Mouse (Mus musculus): ENCODE data around the gene Mob3b. TPM values are rescaled to one million over a fixed set of nuclear protein-coding genes. Genes with fewer than 3 reads are reported as not detected.

Gene Mob3b
- polyA plus RNA-seq, 1 experiment from 2014 or later = 3.5 TPM

DNA sequence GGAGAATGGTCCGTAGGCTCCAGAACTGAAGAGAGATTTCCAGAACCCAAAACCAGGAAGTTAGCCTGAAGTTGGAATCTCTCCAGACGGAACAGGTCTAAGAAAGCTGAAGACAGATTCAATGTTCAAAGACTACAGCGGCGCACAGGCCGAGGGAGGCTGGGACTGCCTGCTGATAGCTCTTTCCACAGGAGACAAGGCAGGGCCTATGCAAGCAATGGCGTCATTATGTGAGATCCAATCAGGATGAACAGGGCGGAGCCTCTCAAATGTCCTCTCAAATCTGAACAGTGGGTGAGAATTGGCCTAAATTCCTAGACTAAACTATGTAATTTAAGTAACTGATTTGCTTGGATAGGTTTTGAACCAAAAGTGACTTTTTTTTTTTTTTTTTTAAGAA lies 160.7 kb downstream of the Mob3b start:
- H3K4me2 ChIP-seq = no peak overlapping the region
- 0 out of 2 replicates have a peak, but pooled peaks have one; percentile 45 for ATAC-seq (ENCODE audit: insufficient number of reproducible peaks, low FRiP score)
- no peak overlapping the region for H3K9ac ChIP-seq
- H3K27ac ChIP-seq (ENCODE audit: poor library complexity, severe bottlenecking) = no peak overlapping the region
- peaks cover 8% of the 10 kb centered on the region; the same call in 1 of the 2 replicates for H3K27me3 ChIP-seq (replicated peaks)
- peaks cover 25% of the 10 kb centered on the region for H3K4me1 ChIP-seq (replicated peaks)
- no peak overlapping the region for H3K4me3 ChIP-seq
- no peaks in the 10 kb centered on the region for H3K9me3 ChIP-seq (replicated peaks)
- no peaks in the 10 kb centered on the region for H3K36me3 ChIP-seq
- WGBS = 60% methylated on average over 7 of the region's 7 CpGs

DNA sequence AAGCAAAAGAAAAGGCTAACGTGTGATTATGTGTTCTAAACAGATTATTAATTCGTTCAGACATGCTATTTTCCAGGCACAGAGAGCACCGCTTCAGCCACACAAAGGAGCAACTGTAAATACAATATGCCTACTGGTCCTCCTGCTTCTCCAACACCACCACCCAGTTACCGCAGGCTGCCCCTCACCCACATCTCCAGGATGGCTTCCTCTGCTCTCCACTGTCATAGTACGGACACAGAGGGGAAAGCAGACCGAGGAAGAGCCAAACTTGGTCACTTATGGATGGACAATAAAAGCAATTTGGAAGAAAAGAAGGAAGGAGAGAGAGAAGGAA lies 163.7 kb downstream of the Mob3b start:
- no peak overlapping the region for H3K9ac ChIP-seq
- H3K4me1 ChIP-seq (replicated peaks) = peaks cover 30% of the 10 kb centered on the region
- no peak for ATAC-seq (ENCODE audit: insufficient number of reproducible peaks, low FRiP score)
- peaks cover 16% of the 10 kb centered on the region; the same call in 1 of the 2 replicates for H3K27me3 ChIP-seq (replicated peaks)
- H3K9me3 ChIP-seq (replicated peaks) = no peaks in the 10 kb centered on the region
- H3K4me3 ChIP-seq = no peak overlapping the region
- no peaks in the 10 kb centered on the region for H3K36me3 ChIP-seq
- 62% methylated on average over 6 of the region's 6 CpGs for WGBS
- H3K27ac ChIP-seq (ENCODE audit: poor library complexity, severe bottlenecking) = no peak overlapping the region
- H3K4me2 ChIP-seq = peak overlapping the region; percentile 26

DNA sequence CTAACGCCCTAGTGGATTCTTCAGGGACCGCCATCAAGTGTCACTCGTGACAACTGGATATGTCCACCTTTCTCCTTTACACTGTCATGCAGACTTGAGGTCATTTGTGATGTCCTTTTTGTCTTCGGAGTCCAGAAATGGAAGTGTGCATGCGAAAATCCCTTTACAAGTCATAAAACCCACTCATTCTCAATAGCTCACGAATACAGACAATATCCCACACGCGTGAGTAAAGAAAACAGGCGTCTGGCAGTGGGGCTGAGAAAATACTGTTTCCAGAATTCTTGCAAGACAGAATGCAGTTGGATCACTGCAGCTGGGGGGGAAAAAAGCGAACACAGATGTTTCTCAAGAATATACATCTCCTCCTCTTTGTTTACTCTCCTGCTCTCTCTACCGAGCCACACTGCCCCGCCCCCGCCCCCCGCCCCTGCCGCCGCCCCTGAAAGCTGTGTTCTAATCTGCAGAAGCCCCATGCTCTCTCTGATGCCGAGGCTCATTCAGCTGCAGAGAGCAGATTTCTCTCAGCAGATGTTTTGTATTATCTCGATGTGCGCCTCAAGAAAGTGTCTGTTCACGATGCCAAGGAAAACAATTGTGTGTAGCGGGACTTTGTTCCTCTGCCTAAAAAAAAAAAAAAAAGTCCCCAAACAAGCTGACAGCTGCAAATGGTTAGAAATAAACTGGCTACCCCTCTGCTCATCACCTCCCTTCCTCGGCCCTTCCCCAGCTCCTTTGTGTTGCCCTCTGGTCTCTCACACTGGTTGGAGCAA lies 164.2 kb downstream of the Mob3b start:
- Histone ChIP-seq H3K4me1 (replicated peaks) (peaks cover 30% of the 10 kb centered on the region), H3K36me3 (no peaks in the 10 kb centered on the region), H3K4me2 (peak overlapping the region; percentile 26), H3K27me3 (replicated peaks) (peaks cover 16% of the 10 kb centered on the region; the same call in 1 of the 2 replicates), H3K9me3 (replicated peaks) (no peaks in the 10 kb centered on the region), H3K9ac (no peak overlapping the region), H3K4me3 (no peak overlapping the region), H3K27ac (ENCODE audit: poor library complexity, severe bottlenecking) (no peak overlapping the region)
- WGBS = 38% methylated on average over 22 of the region's 22 CpGs
- no peak for ATAC-seq (ENCODE audit: insufficient number of reproducible peaks, low FRiP score)

DNA sequence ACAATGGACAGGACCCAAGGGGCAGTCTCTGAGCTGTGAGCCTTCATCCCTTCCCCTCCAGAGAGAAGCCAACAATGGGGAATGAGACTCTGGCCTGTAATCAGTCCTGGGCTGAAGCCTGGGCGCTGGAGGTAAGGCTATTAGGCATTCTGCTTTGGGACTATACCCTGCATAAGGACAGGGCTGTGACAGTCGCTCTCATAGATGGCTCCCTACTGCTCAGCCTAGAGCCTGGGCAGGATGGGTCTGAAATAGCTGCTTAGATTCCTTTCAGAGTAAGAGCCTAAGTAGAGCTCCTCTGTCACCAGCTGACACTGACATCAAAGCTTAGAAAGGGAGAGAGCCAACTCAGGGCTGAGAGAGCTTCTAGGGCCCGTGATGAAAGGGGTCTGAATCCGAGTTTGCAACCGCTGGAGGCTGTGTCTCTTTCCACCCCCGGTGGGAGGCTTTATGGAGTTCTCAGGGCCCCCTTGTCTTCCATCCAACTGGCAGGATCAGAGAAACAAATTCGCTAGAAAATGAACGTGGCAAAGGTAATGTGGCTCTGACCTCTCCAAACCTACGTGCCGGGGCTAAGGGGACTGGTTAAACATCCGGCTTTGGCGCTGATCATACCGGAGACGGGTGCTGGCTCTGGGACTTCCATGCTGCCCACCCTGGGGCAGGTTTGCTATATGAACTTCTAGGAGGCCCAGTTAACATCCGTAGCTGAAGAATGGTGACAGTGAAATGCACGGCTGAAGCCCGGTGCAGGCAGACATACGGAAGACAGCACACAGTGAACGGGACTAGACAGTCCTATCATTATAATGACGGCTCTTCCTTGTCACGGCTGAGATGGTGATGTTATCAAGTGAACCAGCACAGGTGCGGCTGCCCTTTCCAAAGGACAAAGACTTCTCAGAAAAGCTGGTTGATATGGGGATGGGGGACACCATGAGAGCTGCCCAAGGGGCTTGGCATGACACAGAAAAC lies 165.1 kb downstream of the Mob3b start:
- no peaks in the 10 kb centered on the region for H3K9me3 ChIP-seq (replicated peaks)
- H3K4me1 ChIP-seq (replicated peaks) = peaks cover 30% of the 10 kb centered on the region
- WGBS = 60% methylated on average over 22 of the region's 22 CpGs
- peaks cover 16% of the 10 kb centered on the region; the same call in 1 of the 2 replicates for H3K27me3 ChIP-seq (replicated peaks)
- H3K36me3 ChIP-seq = no peaks in the 10 kb centered on the region
- ATAC-seq (ENCODE audit: insufficient number of reproducible peaks, low FRiP score) = no peak
- H3K9ac ChIP-seq = no peak overlapping the region
- no peak overlapping the region for H3K4me2 ChIP-seq
- H3K27ac ChIP-seq (ENCODE audit: poor library complexity, severe bottlenecking) = no peak overlapping the region
- no peak overlapping the region for H3K4me3 ChIP-seq

DNA sequence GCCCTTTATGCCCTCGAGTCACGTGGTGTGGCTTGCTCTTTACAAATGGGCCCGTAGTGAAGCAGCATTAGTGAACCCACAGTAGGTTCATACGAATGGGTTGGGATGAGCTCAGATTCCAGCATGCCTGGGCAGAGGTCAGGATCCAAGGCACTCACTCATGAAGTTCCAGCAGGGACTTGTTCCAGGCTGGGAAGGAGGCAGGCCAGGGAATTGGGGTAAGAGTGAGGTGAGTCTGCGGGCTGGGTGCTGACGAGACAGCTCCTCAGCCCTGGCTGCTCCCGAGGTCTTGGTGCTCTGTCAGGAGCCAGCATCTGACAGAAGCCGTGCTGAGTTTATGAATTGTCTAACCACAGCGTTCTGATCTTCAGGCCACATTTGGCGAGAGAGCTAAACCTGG lies 166.2 kb downstream of the Mob3b start:
- no peak for ATAC-seq (ENCODE audit: insufficient number of reproducible peaks, low FRiP score)

DNA sequence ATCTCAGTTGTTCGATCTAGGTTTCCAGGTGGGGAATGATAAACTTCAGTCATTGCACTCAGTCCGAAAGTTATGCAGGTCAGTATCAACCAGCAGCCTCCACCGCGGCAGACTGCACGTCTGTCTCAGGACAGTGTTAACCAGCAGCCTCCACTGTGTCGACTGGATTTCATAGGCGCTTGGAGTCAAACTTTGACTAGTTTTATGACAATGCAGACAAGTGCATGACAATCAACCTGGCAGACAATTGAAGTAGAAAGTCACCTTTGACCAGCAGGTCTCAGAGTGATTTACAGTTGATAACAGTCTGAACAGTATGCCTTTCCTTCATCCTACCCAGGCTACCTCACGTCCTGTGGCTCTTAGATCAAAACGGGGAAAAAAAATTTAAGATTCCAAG lies 166.6 kb downstream of the Mob3b start:
- Histone ChIP-seq H3K4me2 (no peak overlapping the region), H3K36me3 (no peaks in the 10 kb centered on the region), H3K4me3 (no peak overlapping the region), H3K9me3 (replicated peaks) (no peaks in the 10 kb centered on the region), H3K9ac (no peak overlapping the region), H3K27me3 (replicated peaks) (peaks cover 16% of the 10 kb centered on the region; the same call in 1 of the 2 replicates), H3K27ac (ENCODE audit: poor library complexity, severe bottlenecking) (no peak overlapping the region), H3K4me1 (replicated peaks) (peaks cover 30% of the 10 kb centered on the region)
- ATAC-seq (ENCODE audit: insufficient number of reproducible peaks, low FRiP score) = no peak
- 75% methylated on average over 9 of the region's 9 CpGs for WGBS

More for the DNA sequence above, 166.2 kb downstream of the Mob3b start:
- Histone ChIP-seq H3K4me1 (replicated peaks) (peaks cover 30% of the 10 kb centered on the region), H3K9me3 (replicated peaks) (no peaks in the 10 kb centered on the region), H3K27ac (ENCODE audit: poor library complexity, severe bottlenecking) (no peak overlapping the region), H3K9ac (no peak overlapping the region), H3K4me2 (no peak overlapping the region), H3K27me3 (replicated peaks) (peaks cover 16% of the 10 kb centered on the region; the same call in 1 of the 2 replicates), H3K36me3 (no peaks in the 10 kb centered on the region), H3K4me3 (no peak overlapping the region)
- 51% methylated on average over 10 of the region's 10 CpGs for WGBS

DNA sequence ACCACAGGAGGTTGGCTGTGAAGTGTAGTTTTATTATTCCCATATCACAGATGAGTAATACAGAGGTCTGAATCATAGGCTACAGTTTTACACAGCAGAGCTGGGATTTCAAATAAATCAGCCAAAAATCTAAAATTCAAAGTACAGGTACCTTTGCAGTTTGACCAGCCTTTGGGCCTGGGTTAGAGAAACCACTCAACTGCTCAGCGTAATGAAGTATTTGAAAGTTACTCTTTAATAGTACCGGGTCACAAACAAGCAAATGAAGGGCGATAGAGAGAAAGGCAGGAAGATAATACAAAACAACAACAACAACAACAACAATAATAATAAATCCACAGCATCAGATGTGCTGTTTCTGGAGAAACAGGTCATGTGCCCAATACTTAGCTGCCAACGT lies 169.7 kb downstream of the Mob3b start:
- H3K4me1 ChIP-seq (replicated peaks) = peaks cover 23% of the 10 kb centered on the region
- H3K9me3 ChIP-seq (replicated peaks) = no peaks in the 10 kb centered on the region
- H3K27me3 ChIP-seq (replicated peaks) = peaks cover 16% of the 10 kb centered on the region; the same call in 1 of the 2 replicates
- no peak overlapping the region for H3K27ac ChIP-seq (ENCODE audit: poor library complexity, severe bottlenecking)
- no peaks in the 10 kb centered on the region for H3K36me3 ChIP-seq
- no peak for ATAC-seq (ENCODE audit: insufficient number of reproducible peaks, low FRiP score)
- no peak overlapping the region for H3K4me2 ChIP-seq
- H3K9ac ChIP-seq = no peak overlapping the region
- no peak overlapping the region for H3K4me3 ChIP-seq
- WGBS = 88% methylated on average over 4 of the region's 4 CpGs

DNA sequence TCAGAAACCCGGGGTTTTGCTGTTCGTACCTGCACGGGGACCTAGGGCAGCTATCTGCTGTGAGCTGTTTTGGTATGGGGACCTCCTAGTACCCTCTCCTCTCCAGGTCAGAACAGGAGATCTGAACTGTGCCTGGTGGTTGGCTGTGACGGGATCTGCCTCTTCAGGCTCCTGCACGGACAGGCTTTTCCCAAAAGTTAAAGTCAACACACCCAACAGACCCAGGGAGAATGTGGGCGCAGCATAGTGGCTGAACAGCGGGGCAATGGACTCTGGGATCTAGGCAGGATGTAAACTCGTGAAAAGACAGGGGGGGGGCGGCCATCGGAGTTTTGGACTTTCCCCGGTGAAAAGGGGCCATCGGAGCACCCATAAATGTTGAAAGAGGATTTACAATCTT lies 170.2 kb downstream of the Mob3b start:
- H3K9me3 ChIP-seq (replicated peaks) = no peaks in the 10 kb centered on the region
- ATAC-seq (ENCODE audit: insufficient number of reproducible peaks, low FRiP score) = no peak

DNA sequence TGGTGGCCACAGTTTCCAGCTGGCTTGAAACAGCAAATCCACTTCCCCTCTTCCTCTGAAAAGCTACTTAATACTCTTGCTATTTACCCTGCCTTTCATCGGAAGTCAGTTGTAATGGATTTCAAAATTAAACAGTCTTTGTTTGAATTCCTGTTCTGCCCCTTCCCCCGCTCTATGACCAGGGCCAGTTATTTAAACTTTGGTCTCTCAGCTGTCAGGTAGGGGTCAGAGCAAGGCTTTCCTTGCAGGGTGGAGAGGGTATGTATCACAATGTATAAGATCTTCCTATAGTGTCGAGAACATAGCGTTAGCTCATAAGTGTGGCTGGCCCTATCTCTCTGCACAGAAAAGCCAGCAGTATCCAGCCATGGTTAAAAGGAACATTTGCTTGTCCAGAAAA lies 170.6 kb downstream of the Mob3b start:
- Histone ChIP-seq H3K9me3 (replicated peaks) (no peaks in the 10 kb centered on the region), H3K9ac (no peak overlapping the region), H3K27ac (ENCODE audit: poor library complexity, severe bottlenecking) (no peak overlapping the region), H3K4me2 (no peak overlapping the region), H3K4me1 (replicated peaks) (peaks cover 15% of the 10 kb centered on the region), H3K4me3 (no peak overlapping the region), H3K36me3 (no peaks in the 10 kb centered on the region), H3K27me3 (replicated peaks) (0 out of 2 replicates have a peak, but pooled peaks cover 8% of the 10 kb centered on the region)
- 78% methylated on average over 4 of the region's 4 CpGs for WGBS
- ATAC-seq (ENCODE audit: insufficient number of reproducible peaks, low FRiP score) = no peak

More for the DNA sequence above, 170.2 kb downstream of the Mob3b start:
- Histone ChIP-seq H3K4me3 (no peak overlapping the region), H3K9ac (no peak overlapping the region), H3K4me1 (replicated peaks) (peaks cover 20% of the 10 kb centered on the region), H3K27ac (ENCODE audit: poor library complexity, severe bottlenecking) (no peak overlapping the region), H3K36me3 (no peaks in the 10 kb centered on the region), H3K27me3 (replicated peaks) (peaks cover 12% of the 10 kb centered on the region; the same call in 1 of the 2 replicates), H3K4me2 (no peak overlapping the region)
- 84% methylated on average over 12 of the region's 12 CpGs for WGBS

DNA sequence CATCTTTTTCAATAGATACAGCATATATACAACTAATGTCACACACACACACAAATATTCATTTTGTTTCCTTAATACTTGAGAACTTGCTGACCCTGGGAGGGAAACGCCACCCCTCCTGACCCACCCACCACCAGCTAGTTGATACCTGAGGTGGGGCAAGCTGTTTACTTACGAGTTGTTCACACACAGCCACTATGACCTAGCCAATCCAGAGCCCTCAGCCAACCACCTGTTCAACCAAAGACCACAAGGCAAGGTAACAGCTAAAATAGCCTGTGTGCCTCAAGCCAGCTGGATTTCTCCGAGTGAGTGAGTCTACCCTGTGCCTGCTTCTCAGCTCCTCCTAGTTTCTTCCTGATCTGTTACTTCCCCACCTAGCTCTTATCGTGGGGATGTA lies 172.9 kb downstream of the Mob3b start:
- H3K4me3 ChIP-seq = no peak overlapping the region
- ATAC-seq (ENCODE audit: insufficient number of reproducible peaks, low FRiP score) = no peak
- WGBS = 81% methylated on average over 4 of the region's 4 CpGs

DNA sequence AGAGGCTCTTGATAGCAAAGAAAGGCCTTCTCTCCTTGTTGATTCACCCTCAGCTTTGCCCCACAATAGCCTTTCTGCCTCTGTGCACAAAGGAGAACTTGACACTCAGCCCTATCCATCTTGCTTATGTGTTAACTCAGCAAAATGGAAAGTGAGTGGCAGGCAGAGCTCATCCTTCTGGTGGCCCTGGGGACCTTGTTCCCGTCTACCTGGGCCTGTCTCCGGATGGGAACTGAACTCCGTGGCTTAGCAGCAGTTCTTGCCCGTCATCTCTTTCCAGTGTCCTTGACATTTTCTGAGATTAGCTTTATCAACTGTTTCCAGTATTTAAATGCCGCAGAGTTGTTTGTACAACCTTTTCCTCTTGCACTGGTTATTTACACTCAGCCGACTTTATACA lies 173.8 kb downstream of the Mob3b start:
- no peak overlapping the region for H3K4me2 ChIP-seq
- no peak overlapping the region for H3K4me3 ChIP-seq
- H3K9ac ChIP-seq = no peak overlapping the region
- H3K4me1 ChIP-seq (replicated peaks) = peaks cover 17% of the 10 kb centered on the region
- H3K27me3 ChIP-seq (replicated peaks) = no peaks in the 10 kb centered on the region
- ATAC-seq (ENCODE audit: insufficient number of reproducible peaks, low FRiP score) = no peak
- WGBS = 39% methylated on average over 6 of the region's 6 CpGs
- H3K9me3 ChIP-seq (replicated peaks) = no peaks in the 10 kb centered on the region
- H3K36me3 ChIP-seq = no peaks in the 10 kb centered on the region
- no peak overlapping the region for H3K27ac ChIP-seq (ENCODE audit: poor library complexity, severe bottlenecking)

More for the DNA sequence above, 172.9 kb downstream of the Mob3b start:
- no peaks in the 10 kb centered on the region for H3K27me3 ChIP-seq (replicated peaks)
- H3K27ac ChIP-seq (ENCODE audit: poor library complexity, severe bottlenecking) = no peak overlapping the region
- H3K4me1 ChIP-seq (replicated peaks) = peaks cover 17% of the 10 kb centered on the region
- no peaks in the 10 kb centered on the region for H3K36me3 ChIP-seq
- no peak overlapping the region for H3K9ac ChIP-seq
- no peaks in the 10 kb centered on the region for H3K9me3 ChIP-seq (replicated peaks)
- H3K4me2 ChIP-seq = no peak overlapping the region
